Mouse (Mus musculus) forelimb bud, embryonic 11.5 days (tissue): ENCODE data around the gene Mecp2.
A peak's percentile ranks its signal among the peaks of the same experiment; 100 is the strongest.

Source experiments
- DNase-seq: peaks from one replicate; pipeline ENCODE4 v3.0.0-alpha.2; 2012; ENCODE audit warnings: low read depth, low spot score

Mecp2 gene

GRCm38 (mm10) chrX:74014597-74014996, 120.6 kb downstream of the Mecp2 start:
- no peak for DNase-seq

DNA sequence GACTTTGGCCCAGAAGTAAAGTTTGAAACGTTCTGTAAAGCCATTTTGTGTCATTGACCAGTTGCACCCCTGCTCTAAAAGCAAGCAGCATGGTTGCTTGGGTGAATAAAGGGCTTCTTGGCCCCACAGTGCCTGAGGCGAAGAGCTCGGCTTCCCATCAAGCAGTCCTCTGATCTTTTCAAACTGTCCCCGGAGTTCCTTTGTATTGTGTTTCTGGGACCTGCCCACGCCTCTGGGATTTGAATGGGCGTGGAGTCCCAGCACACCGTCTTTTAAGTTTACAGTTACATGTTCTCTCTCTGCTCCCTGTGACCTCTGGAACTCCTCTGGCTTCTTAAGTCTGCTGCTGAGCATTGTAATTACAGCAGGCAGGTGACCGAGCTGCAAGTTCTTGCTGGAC, 127.1 kb downstream of the Mecp2 start:
- DNase-seq: no peak

- DNase-seq: no peak
Observed at GRCm38 (mm10) chrX:74006401-74006800, 128.8 kb downstream of the Mecp2 start.

GRCm38 (mm10) chrX:74003644-74004043, 131.5 kb downstream of the Mecp2 start:
- no peak for DNase-seq

GRCm38 (mm10) chrX:74001024-74001423, 134.1 kb downstream of the Mecp2 start:
- DNase-seq: no peak

DNA sequence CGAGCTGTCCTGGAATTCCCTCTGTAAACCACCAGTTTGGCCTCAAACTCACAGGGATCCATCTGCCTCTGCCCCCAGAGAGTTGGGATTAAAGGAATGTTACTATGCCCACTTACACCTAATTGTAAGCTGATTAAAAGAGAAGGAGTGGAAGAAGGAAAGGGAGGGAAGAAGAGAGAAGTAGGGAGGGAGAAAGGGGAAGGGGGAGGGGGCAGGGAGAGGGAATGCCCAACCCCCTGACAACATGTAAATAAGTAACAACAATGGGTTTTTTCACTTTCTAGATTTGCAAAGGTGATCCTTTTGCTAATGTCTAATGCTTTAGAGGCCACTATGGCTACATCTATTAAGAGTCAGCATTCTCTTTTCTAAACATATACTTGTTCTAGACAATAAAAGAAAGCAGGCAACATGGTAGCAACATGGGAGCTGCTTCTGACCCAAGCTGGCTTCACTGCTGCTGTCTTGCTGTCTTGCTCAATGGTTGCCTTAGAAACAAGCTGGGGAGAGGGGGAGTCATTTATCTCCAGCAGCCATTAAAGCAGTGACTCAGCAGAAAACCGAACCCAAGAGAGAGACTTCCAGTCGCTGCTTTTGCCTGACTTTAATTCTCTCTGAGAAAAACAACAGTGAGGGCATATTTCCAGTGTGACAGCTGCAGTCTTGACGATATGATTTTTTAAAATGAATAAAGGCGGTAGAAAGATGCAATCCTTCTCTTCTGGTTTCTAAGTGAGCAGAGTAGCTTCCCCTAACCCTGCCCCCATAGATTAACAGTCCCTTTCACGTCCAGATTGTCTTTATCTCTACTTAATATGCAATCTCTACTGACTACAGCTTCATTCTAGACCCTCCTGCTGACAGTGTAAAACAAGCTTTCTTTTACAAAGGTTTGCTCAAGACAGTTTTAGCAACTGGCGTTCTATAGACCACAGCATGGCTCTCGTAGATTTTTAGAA, 136.0 kb downstream of the Mecp2 start:
- peak; percentile 41 for DNase-seq

- no peak for DNase-seq
Observed at GRCm38 (mm10) chrX:73977783-73978182, 157.4 kb downstream of the Mecp2 start.
